Mouse (Mus musculus) urinary bladder, adult 2 months (tissue): ENCODE data around the gene Dkc1. TPM values are rescaled to one million over a fixed set of nuclear protein-coding genes. Genes with fewer than 3 reads are reported as not detected.

Source experiments
- DNase-seq: peaks from one replicate; pipeline ENCODE4 v3.0.0; 2022; ENCODE audit warnings: low spot score
- polyA plus RNA-seq: library from polyadenylated mRNA; depleted of rRNA; stranded (reverse); fragments of >200 nt; gene quantifications from 2 replicates; pipeline ENCODE4 v1.2.3, GENCODE M21; 2012; rRNA removed

The Dkc1 gene
- polyA plus RNA-seq = 26.4 and 28.9 TPM in 2 replicates

- DNase-seq = peak; percentile 61
Measured at GRCm38 (mm10) chrX:75095369-75096162, at the start of gene Dkc1. Dkc1 (plus strand) TSS chrX:75095854.

- DNase-seq = no peak
Measured at GRCm38 (mm10) chrX:75045931-75046330, 49.7 kb upstream of the Dkc1 start.

GRCm38 (mm10) chrX:75046921-75047635 is 48.6 kb upstream of the Dkc1 start:
- DNase-seq = no peak

GRCm38 (mm10) chrX:75056120-75056775 is 39.4 kb upstream of the Dkc1 start:
- DNase-seq = no peak

GRCm38 (mm10) chrX:75082351-75082750 is 13.3 kb upstream of the Dkc1 start:
- no peak for DNase-seq

GRCm38 (mm10) chrX:75083982-75084773 is 11.5 kb upstream of the Dkc1 start:
- no peak for DNase-seq

- DNase-seq = no peak
Measured at GRCm38 (mm10) chrX:75084774-75085508, 10.7 kb upstream of the Dkc1 start, which contains the start of gene Gab3. Gab3 (minus strand) TSS chrX:75085458.

GRCm38 (mm10) chrX:75085654-75086053 is 10.0 kb upstream of the Dkc1 start:
- DNase-seq = no peak

GRCm38 (mm10) chrX:75096163-75096770 is 613 bp downstream of the Dkc1 start:
- no peak for DNase-seq

GRCm38 (mm10) chrX:75098799-75099198 is 3.1 kb downstream of the Dkc1 start:
- DNase-seq = no peak

GRCm38 (mm10) chrX:75102293-75102692 is 6.6 kb downstream of the Dkc1 start:
- DNase-seq = no peak

GRCm38 (mm10) chrX:75115550-75115949 is 19.9 kb downstream of the Dkc1 start:
- no peak for DNase-seq

GRCm38 (mm10) chrX:75125606-75126005 is 30.0 kb downstream of the Dkc1 start:
- no peak for DNase-seq

GRCm38 (mm10) chrX:75126893-75127292 is 31.2 kb downstream of the Dkc1 start:
- no peak for DNase-seq

- no peak for DNase-seq
Measured at GRCm38 (mm10) chrX:75128333-75128980, 32.8 kb downstream of the Dkc1 start.

- no peak for DNase-seq
Measured at GRCm38 (mm10) chrX:75129474-75129873, 33.8 kb downstream of the Dkc1 start.

GRCm38 (mm10) chrX:75130467-75131160 is 35.0 kb downstream of the Dkc1 start, which contains the start of gene Mpp1:
Mpp1 (minus strand) TSS chrX:75131016.
- peak; percentile 54 for DNase-seq

- DNase-seq = no peak
Measured at GRCm38 (mm10) chrX:75136938-75137337, 41.3 kb downstream of the Dkc1 start.

- no peak for DNase-seq
Measured at GRCm38 (mm10) chrX:75137729-75138128, 42.1 kb downstream of the Dkc1 start.
